Mouse (Mus musculus): ENCODE measurements around the gene Mtln. TPM values are rescaled to one million over a fixed set of nuclear protein-coding genes. Genes with fewer than 3 reads are reported as not detected.

The Mtln gene
- polyA plus RNA-seq, 1 experiment from 2014 or later = 35.1 TPM

DNA sequence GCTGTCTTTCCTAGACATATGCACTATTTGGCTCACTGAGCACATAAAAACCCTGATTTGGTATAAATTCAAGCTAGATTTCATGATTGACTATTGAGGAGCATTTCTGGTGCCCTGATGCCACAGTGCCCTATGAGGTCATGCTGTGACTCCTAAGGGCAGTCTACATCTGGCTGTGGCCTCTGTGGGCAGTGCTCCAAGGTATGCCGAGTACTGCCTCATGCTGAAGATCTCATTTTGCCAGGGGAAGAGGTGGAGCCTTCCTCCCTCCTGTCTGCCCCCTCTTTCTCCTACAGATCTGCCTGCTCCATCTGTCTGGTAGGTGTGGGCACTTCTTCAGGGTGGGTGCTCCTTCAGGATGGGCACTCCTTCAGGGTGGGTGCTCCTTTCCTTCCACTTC is 42.9 kb downstream of the Mtln start:
- no peak for ATAC-seq (replicated peaks)
- 72% methylated on average over 1 of the region's 1 CpGs for WGBS
- H3K9me3 ChIP-seq = no peaks in the 10 kb centered on the region
- H3K36me3 ChIP-seq (replicated peaks) = no peaks in the 10 kb centered on the region
- H3K4me1 ChIP-seq = no peaks in the 10 kb centered on the region
- H3K27me3 ChIP-seq (replicated peaks) = no peaks in the 10 kb centered on the region
- no peak overlapping the region for H3K4me2 ChIP-seq
- no peak overlapping the region for H3K27ac ChIP-seq
- no peak overlapping the region for H3K9ac ChIP-seq
- no peak overlapping the region for H3K4me3 ChIP-seq

- Histone ChIP-seq H3K4me2 (no peak overlapping the region), H3K9me3 (no peaks in the 10 kb centered on the region), H3K36me3 (replicated peaks) (no peaks in the 10 kb centered on the region), H3K4me1 (no peaks in the 10 kb centered on the region), H3K4me3 (no peak overlapping the region), H3K9ac (no peak overlapping the region), H3K27ac (no peak overlapping the region), H3K27me3 (replicated peaks) (no peaks in the 10 kb centered on the region)
- no peak for ATAC-seq (replicated peaks)
- WGBS = 65% methylated on average over 7 of the region's 7 CpGs
These were observed 44.0 kb downstream of the Mtln start for GRCm38 (mm10) chr2:127748316-127748715.

DNA sequence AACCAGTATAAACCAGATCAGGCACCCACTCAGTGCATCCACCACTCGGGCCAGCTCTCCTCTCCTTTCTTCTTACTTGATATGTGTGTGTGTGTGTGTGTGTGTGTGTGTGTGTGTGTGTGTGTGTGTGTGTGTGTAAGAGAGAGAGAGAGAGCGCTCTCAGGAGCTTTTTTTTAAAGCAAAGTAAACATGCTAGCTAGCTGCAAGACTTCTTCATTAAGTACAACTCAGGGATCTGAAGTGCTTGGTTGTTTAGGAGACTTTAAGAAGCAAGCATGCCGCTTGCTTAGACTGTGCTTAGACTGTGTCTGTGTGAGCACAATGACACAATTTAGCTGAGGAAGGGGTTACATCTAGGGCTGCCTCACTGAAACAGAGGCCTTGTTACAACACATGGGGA is 49.7 kb downstream of the Mtln start:
- 89% methylated on average over 3 of the region's 3 CpGs for WGBS
- no peaks in the 10 kb centered on the region for H3K4me1 ChIP-seq
- no peak overlapping the region for H3K27ac ChIP-seq
- ATAC-seq (replicated peaks) = no peak
- no peaks in the 10 kb centered on the region for H3K36me3 ChIP-seq (replicated peaks)
- no peak overlapping the region for H3K9ac ChIP-seq
- no peak overlapping the region for H3K4me3 ChIP-seq
- no peaks in the 10 kb centered on the region for H3K9me3 ChIP-seq
- no peaks in the 10 kb centered on the region for H3K27me3 ChIP-seq (replicated peaks)
- no peak overlapping the region for H3K4me2 ChIP-seq

Other genes with a start within 250 kb of the Mtln start
- gene Zfp661, start 205.4 kb downstream of the Mtln start, polyA plus RNA-seq (2015; fragmentation: Nextera tagmentation; extraction: Ambion mirVana) = 8.0 and 8.4 TPM in 2 replicates
- gene Mrps5, start 205.3 kb downstream of the Mtln start, polyA plus RNA-seq (2015; fragmentation: Nextera tagmentation; extraction: Ambion mirVana) = 145 and 151 TPM in 2 replicates
- gene Mal, start 135.8 kb downstream of the Mtln start, polyA plus RNA-seq (2015; fragmentation: Nextera tagmentation; extraction: Ambion mirVana) = 1.5 and 2.7 TPM in 2 replicates
- 0.98 and 1.1 TPM in 2 replicates for gene Mall, start 62.6 kb downstream of the Mtln start, polyA plus RNA-seq (2015; fragmentation: Nextera tagmentation; extraction: Ambion mirVana)
- gene Nphp1, start 3.6 kb downstream of the Mtln start, polyA plus RNA-seq (2015; fragmentation: Nextera tagmentation; extraction: Ambion mirVana) = 16.9 and 17.7 TPM in 2 replicates
- gene Bub1, start 39.4 kb upstream of the Mtln start, polyA plus RNA-seq (2015; fragmentation: Nextera tagmentation; extraction: Ambion mirVana) = 7.0 and 7.2 TPM in 2 replicates
- gene Acoxl, start 46.4 kb upstream of the Mtln start, polyA plus RNA-seq (2015; fragmentation: Nextera tagmentation; extraction: Ambion mirVana) = 0.13 and 0.33 TPM in 2 replicates

Measured in midbrain, embryonic 15.5 days (tissue).